Mouse (Mus musculus) neural tube, embryonic 15.5 days (tissue): ENCODE measurements around the gene Treh. TPM values are rescaled to one million over a fixed set of nuclear protein-coding genes. Genes with fewer than 3 reads are reported as not detected.
A peak's percentile ranks its signal among the peaks of the same experiment; 100 is the strongest.

Source experiments
- ATAC-seq: fragments of 200-750 bp; cut with Nextera tagmentation; 2 replicates; pipeline ENCODE4 v1.8.0; 2017; ENCODE audit warnings: mild to moderate bottlenecking, moderate TSS enrichment, moderate library complexity; ENCODE audit not compliant: low FRiP score
- H3K27ac ChIP-seq: fragments of 300-500 bp; sonication (generic); replicated peaks from 2 replicates; pipeline ENCODE4 v1.5.1; 2015; ENCODE audit warnings: mild to moderate bottlenecking, inconsistent platforms
- H3K27me3 ChIP-seq: fragments of 300-500 bp; sonication (generic); replicated peaks from 2 replicates; pipeline ENCODE4 v1.6.1; 2015; ENCODE audit warnings: inconsistent platforms
- H3K36me3 ChIP-seq: fragments of 300-500 bp; sonication (generic); 2 replicates; pipeline ENCODE4 v1.6.1; 2015; ENCODE audit warnings: inconsistent platforms
- H3K4me1 ChIP-seq: fragments of 300-500 bp; sonication (generic); 2 replicates; pipeline ENCODE4 v1.6.1; 2015; ENCODE audit warnings: inconsistent platforms
- H3K4me2 ChIP-seq: fragments of 300-500 bp; sonication (generic); 2 replicates; pipeline ENCODE4 v1.6.1; 2015; ENCODE audit warnings: inconsistent platforms, mild to moderate bottlenecking, moderate library complexity
- H3K4me3 ChIP-seq: fragments of 300-500 bp; sonication (generic); replicated peaks from 2 replicates; pipeline ENCODE4 v1.5.1; 2015; ENCODE audit warnings: mild to moderate bottlenecking, inconsistent platforms
- H3K9ac ChIP-seq: fragments of 300-500 bp; sonication (generic); replicated peaks from 2 replicates; pipeline ENCODE4 v1.6.1; 2015; ENCODE audit warnings: mild to moderate bottlenecking, inconsistent platforms
- H3K9me3 ChIP-seq: fragments of 300-500 bp; sonication (generic); replicated peaks from 2 replicates; pipeline ENCODE4 v1.6.1; 2016; ENCODE audit warnings: inconsistent platforms
- WGBS: fragments of 180-500 bp; shearing (Covaris S2); methylation state at CpG from one replicate; pipeline ENCODE4 v1.1.7; 2015; ENCODE audit warnings: mixed read lengths; 5-methylcytosine and 5-hydroxymethylcytosine counted together
- polyA plus RNA-seq: library from polyadenylated mRNA; unstranded; fragments of >200 nt; fragmentation: Nextera tagmentation; extraction: Ambion mirVana; gene quantifications from 2 replicates; pipeline ENCODE4 v1.2.1, GENCODE M21; 2015

Gene Treh
- polyA plus RNA-seq, 1 experiment from 2014 or later: not detected

- Histone ChIP-seq H3K9me3 (no peaks in the 10 kb centered on the region), H3K4me3 (no peak overlapping the region), H3K4me1 (peaks cover 53% of the 10 kb centered on the region), H3K9ac (no peak overlapping the region), H3K4me2 (no peak overlapping the region), H3K27me3 (no peaks in the 10 kb centered on the region), H3K36me3 (no peaks in the 10 kb centered on the region), H3K27ac (peak overlapping the region; percentile 18; the same call in 1 of the 2 replicates)
- no peak for ATAC-seq
- WGBS: 46% methylated on average over 10 of the region's 10 CpGs
Observed at GRCm38 (mm10) chr9:44726431-44727146, 53.6 kb downstream of the Treh start.

- Histone ChIP-seq H3K36me3 (no peaks in the 10 kb centered on the region), H3K4me1 (peaks cover 46% of the 10 kb centered on the region), H3K27me3 (peaks cover under 1% of the 10 kb centered on the region), H3K9ac (no peak overlapping the region), H3K27ac (no peak overlapping the region), H3K4me2 (no peak overlapping the region), H3K4me3 (no peak overlapping the region), H3K9me3 (no peaks in the 10 kb centered on the region)
- ATAC-seq: no peak
- 57% methylated on average over 5 of the region's 5 CpGs for WGBS
Observed at GRCm38 (mm10) chr9:44727441-44727840, 54.4 kb downstream of the Treh start.

DNA sequence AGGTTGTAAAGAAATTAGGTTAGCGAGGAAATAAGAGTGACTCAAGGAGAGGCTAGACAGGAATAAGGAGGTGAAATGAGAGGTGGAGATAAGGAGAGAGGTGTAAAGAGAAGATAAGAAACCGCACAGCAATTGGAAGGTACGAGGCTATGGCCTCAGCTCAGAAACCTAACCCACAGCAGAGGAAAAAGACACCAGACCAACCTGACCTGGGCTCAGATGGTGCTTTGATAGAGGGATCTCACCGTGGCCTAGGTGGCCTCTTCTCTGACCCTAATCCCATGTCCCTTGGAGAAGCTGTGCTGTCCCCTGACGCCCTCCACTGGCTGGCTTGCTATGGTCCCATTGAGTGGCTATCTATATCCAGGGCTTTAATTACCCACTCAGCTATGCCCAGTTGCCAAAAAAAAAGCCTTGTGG is 59.1 kb downstream of the Treh start:
- no peak for ATAC-seq
- Histone ChIP-seq H3K9ac (no peak overlapping the region), H3K4me3 (no peak overlapping the region), H3K27me3 (peaks cover 6% of the 10 kb centered on the region), H3K36me3 (no peaks in the 10 kb centered on the region), H3K27ac (no peak overlapping the region), H3K4me2 (0 out of 2 replicates have a peak overlapping the region, but pooled peaks have one; percentile 100), H3K9me3 (no peaks in the 10 kb centered on the region), H3K4me1 (peaks cover 25% of the 10 kb centered on the region)
- WGBS: 91% methylated on average over 5 of the region's 5 CpGs

DNA sequence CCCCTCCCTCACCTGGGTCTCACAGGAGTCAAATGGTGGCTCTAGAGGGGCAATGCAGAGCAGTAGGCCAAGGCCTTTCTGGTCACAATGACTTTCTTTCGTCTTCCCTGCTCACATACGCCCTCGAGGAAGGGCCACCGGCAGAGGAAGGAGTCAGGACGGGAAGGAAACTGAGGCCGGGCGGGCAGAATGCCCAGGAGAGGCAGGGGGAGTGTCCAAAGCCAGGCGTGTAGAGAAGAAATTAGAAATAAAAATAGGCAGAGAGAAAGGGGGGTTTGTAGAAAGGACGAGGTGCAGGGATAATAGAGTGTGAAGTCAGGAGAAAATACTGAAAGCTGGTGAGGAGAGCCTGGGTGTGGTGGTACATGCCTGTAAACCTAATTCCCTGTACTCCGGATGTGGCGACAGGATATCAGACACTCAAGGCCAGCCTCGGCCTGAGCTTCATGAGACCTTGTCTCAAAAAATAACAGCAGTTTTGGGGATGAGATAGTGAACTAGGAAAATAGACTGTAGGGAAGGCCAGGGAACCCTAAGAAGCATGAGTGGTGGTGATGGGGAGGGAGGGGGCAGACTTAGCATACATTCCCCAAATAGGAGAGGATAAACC is 60.0 kb downstream of the Treh start:
- H3K27ac ChIP-seq: peak overlapping the region; percentile 68
- no peak for ATAC-seq
- H3K36me3 ChIP-seq: no peaks in the 10 kb centered on the region
- WGBS: 63% methylated on average over 12 of the region's 12 CpGs
- H3K9me3 ChIP-seq: no peaks in the 10 kb centered on the region
- H3K4me3 ChIP-seq: peak overlapping the region; percentile 59
- peak overlapping the region; percentile 100 for H3K4me2 ChIP-seq
- H3K9ac ChIP-seq: peak overlapping the region; percentile 60
- H3K4me1 ChIP-seq: peaks cover 22% of the 10 kb centered on the region
- H3K27me3 ChIP-seq: peaks cover 6% of the 10 kb centered on the region

- peaks cover 6% of the 10 kb centered on the region for H3K27me3 ChIP-seq
- peak overlapping the region; percentile 60 for H3K9ac ChIP-seq
- no peaks in the 10 kb centered on the region for H3K9me3 ChIP-seq
- peaks cover 22% of the 10 kb centered on the region for H3K4me1 ChIP-seq
- peak overlapping the region; percentile 68 for H3K27ac ChIP-seq
- peak; percentile 50; the same call in 1 of the 2 replicates for ATAC-seq
- WGBS: under 1% methylated on average over 73 of the region's 79 CpGs
- no peaks in the 10 kb centered on the region for H3K36me3 ChIP-seq
- H3K4me2 ChIP-seq: peak overlapping the region; percentile 100
- peak overlapping the region; percentile 59 for H3K4me3 ChIP-seq
Observed at GRCm38 (mm10) chr9:44733671-44734523, 60.9 kb downstream of the Treh start.

DNA sequence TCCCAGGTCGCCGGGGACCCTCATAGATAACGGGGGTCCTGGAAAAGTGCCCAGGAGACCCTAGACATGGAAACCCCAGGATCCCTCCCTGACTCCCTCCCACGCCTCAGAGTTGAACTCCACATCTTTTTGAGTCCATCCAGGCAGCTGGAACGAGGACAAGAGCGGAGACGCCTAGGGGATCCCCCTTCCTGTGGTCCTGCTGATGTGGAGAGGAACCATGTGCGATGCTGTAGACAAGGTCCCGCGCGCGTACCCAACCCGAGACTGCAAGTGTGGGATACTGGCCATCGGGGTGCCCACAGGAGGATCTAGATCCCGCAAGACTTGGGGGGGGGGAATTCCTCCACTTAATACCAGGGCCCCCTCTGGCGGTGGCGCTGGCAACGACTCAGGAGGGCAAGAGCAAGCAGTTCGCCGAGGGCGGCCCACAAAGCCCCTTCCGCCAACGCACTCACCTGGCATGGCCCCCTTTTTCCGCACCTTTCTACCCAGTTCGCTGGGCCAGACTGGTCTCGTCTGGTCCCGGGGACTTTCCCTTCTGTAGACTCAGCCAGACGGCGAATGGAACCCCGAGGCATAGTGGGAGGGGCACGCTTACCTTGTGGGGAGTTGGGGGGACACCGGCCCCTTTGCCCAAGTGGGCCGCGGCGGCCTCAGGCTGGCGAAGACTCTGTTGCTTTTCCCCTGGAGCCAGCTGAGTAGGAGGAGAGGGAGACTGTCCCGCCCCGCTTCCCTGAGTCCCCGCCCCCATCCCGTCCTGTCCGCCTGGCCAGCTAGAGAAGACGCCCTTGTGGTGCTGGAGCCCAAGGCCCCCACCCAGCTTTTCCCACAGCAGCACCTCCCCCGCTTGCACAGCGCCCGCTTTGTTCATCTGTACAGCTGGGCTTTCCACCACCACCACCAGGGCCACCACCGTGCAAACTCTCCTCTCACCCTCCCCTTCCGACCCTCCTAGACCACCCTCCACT is 61.8 kb downstream of the Treh start, which contains the start of gene Phldb1:
Gene Phldb1 (minus strand): TSS at position 675 of the 971 bp plus-strand sequence.
- peak within 1 kb of the TSS; percentile 60 for H3K9ac ChIP-seq

GRCm38 (mm10) chr9:44735886-44736285 is 62.9 kb downstream of the Treh start:
- H3K27me3 ChIP-seq: peaks cover 6% of the 10 kb centered on the region
- H3K4me1 ChIP-seq: peaks cover 22% of the 10 kb centered on the region
- H3K27ac ChIP-seq: peak overlapping the region; percentile 23; the same call in 1 of the 2 replicates
- no peak overlapping the region for H3K4me2 ChIP-seq
- WGBS: 80% methylated on average over 6 of the region's 6 CpGs
- ATAC-seq: no peak
- no peak overlapping the region for H3K9ac ChIP-seq
- no peaks in the 10 kb centered on the region for H3K36me3 ChIP-seq
- H3K9me3 ChIP-seq: no peaks in the 10 kb centered on the region
- H3K4me3 ChIP-seq: no peak overlapping the region

More for the DNA sequence above, 61.8 kb downstream of the Treh start, which contains the start of gene Phldb1:
- Histone ChIP-seq H3K9me3 (no peaks in the 10 kb centered on the region), H3K4me3 (peak within 1 kb of the TSS; percentile 59), H3K4me2 (peak within 1 kb of the TSS; percentile 100), H3K4me1 (peaks cover 22% of the 10 kb centered on the region), H3K36me3 (no peaks in the 10 kb centered on the region), H3K27me3 (peaks cover 6% of the 10 kb centered on the region), H3K27ac (peak within 1 kb of the TSS; percentile 68)
- peak; percentile 75 for ATAC-seq
- WGBS: under 1% methylated on average over 46 of the region's 47 CpGs

Other genes with a start within 250 kb of the Treh start
- gene Foxr1, start 232.1 kb upstream of the Treh start, polyA plus RNA-seq: 0.09 TPM in 1 of 2 replicates, not detected in the other
- gene Upk2, start 218.3 kb upstream of the Treh start, polyA plus RNA-seq: 0.73 TPM in 1 of 2 replicates, not detected in the other
- 9.7 and 11.5 TPM in 2 replicates for gene Bcl9l, start 190.4 kb upstream of the Treh start, polyA plus RNA-seq
- gene Cxcr5, start 111.4 kb upstream of the Treh start, polyA plus RNA-seq: 0.26 TPM in 1 of 2 replicates, not detected in the other
- 15.1 and 16.8 TPM in 2 replicates for gene Ddx6, start 68.3 kb upstream of the Treh start, polyA plus RNA-seq
- 30.2 and 36.1 TPM in 2 replicates for gene Phldb1, start 62.0 kb downstream of the Treh start, polyA plus RNA-seq
- gene Arcn1, start 94.6 kb downstream of the Treh start, polyA plus RNA-seq: 135 and 145 TPM in 2 replicates
- 133 and 136 TPM in 2 replicates for gene Ift46, start 94.7 kb downstream of the Treh start, polyA plus RNA-seq
- 25.8 and 28.9 TPM in 2 replicates for gene Tmem25, start 126.1 kb downstream of the Treh start, polyA plus RNA-seq
- 0.22 and 0.77 TPM in 2 replicates for gene Ttc36, start 129.8 kb downstream of the Treh start, polyA plus RNA-seq
- gene Kmt2a, start 208.1 kb downstream of the Treh start, polyA plus RNA-seq: 20.3 and 23.3 TPM in 2 replicates
- gene Atp5l, start 247.5 kb downstream of the Treh start, polyA plus RNA-seq: 830 and 890 TPM in 2 replicates